Mouse (Mus musculus) heart, embryonic 14.5 days (tissue): ENCODE measurements at regions not wholly inside any gene's neighbourhood (a gene's known extent, or its start where the extent isn't known, plus 50 kb on each side); places are given as distances from the start of the nearest gene placed in this dataset.
"Not testable (repeated sequence)": the region's sequence is repeated elsewhere in the genome, so short reads cannot be mapped to it uniquely, and the experiment has no call there.

Source experiments
- ATAC-seq: fragments of 200-750 bp; cut with Nextera tagmentation; 2 replicates; pipeline ENCODE4 v1.8.0; 2017; ENCODE audit warnings: low read depth, moderate TSS enrichment; ENCODE audit not compliant: insufficient number of reproducible peaks, insufficient read depth, low FRiP score
- H3K27ac ChIP-seq, 2 experiments: fragments of 200-500 bp in 1 of 2; fragments of 300-500 bp in 1 of 2; sonication (generic) in 1 of 2; replicated peaks in 1 of 2; 2 replicates each; pipeline ENCODE4 v1.5.1; 2012 to 2014; ENCODE audit warnings: low read depth in 2 of 2, low read length in 2 of 2, control low read depth in 1 of 2, mild to moderate bottlenecking in 1 of 2, mixed read lengths in 1 of 2; ENCODE audit not compliant: control insufficient read depth in 1 of 2, insufficient read depth in 1 of 2
- H3K27me3 ChIP-seq: fragments of 300-500 bp; sonication (generic); 2 replicates; pipeline ENCODE4 v1.6.1; 2014; ENCODE audit warnings: mild to moderate bottlenecking, low read length, control low read depth; ENCODE audit not compliant: control insufficient read depth, insufficient read depth
- H3K36me3 ChIP-seq: fragments of 300-500 bp; sonication (generic); 2 replicates; pipeline ENCODE4 v1.6.1; 2014; ENCODE audit warnings: mild to moderate bottlenecking, control low read depth, low read length, mixed read lengths; ENCODE audit not compliant: control insufficient read depth, insufficient read depth
- H3K4me1 ChIP-seq, 2 experiments: fragments of 200-500 bp in 1 of 2; fragments of 300-500 bp in 1 of 2; sonication (generic) in 1 of 2; 2 replicates each; pipeline ENCODE4 v1.6.1; 2012 to 2014; ENCODE audit warnings: low read length in 2 of 2, control low read depth in 1 of 2, mixed read lengths in 1 of 2; ENCODE audit not compliant: control insufficient read depth in 2 of 2, insufficient read depth in 2 of 2
- H3K4me2 ChIP-seq: fragments of 300-500 bp; sonication (generic); 2 replicates; pipeline ENCODE4 v1.6.1; 2014; ENCODE audit warnings: mild to moderate bottlenecking, low read length
- H3K4me3 ChIP-seq, 2 experiments: fragments of 200-500 bp in 1 of 2; fragments of 300-500 bp in 1 of 2; sonication (generic) in 1 of 2; 2 replicates each; pipeline ENCODE4 v1.5.1; 2012 to 2014; ENCODE audit warnings: low read length in 2 of 2, mild to moderate bottlenecking in 2 of 2, control low read depth in 1 of 2, low read depth in 1 of 2, moderate library complexity in 1 of 2; ENCODE audit not compliant: control insufficient read depth in 1 of 2, insufficient read depth in 1 of 2
- H3K9ac ChIP-seq: fragments of 300-500 bp; sonication (generic); 2 replicates; pipeline ENCODE4 v1.6.1; 2014; ENCODE audit warnings: mild to moderate bottlenecking, low read length
- H3K9me3 ChIP-seq: fragments of 300-500 bp; sonication (generic); 2 replicates; pipeline ENCODE4 v1.6.1; 2016; ENCODE audit warnings: low read length, control low read depth; ENCODE audit not compliant: control insufficient read depth
- WGBS: fragments of 180-500 bp; shearing (Covaris S2); extraction: QIAGEN DNeasy Blood & Tissue Kit; methylation state at CpG from one replicate; pipeline ENCODE4 v1.1.7; 2014; 5-methylcytosine and 5-hydroxymethylcytosine counted together

- Histone ChIP-seq H3K4me1 (peaks cover 14 to 18% of the 10 kb centered on the region in 2 experiments), H3K4me3 (no peak overlapping the region), H3K9ac (peak overlapping the region; percentile 48; the same call in 1 of the 2 replicates), H3K4me2 (peak overlapping the region; percentile 31), H3K27ac (peak overlapping the region; percentile 44 to 46; a peak in 3 of 4 replicates), H3K27me3 (no peaks in the 10 kb centered on the region), H3K9me3 (no peaks in the 10 kb centered on the region), H3K36me3 (no peaks in the 10 kb centered on the region)
- 21% methylated on average over 6 of the region's 6 CpGs for WGBS
- peak; percentile 73; the same call in 1 of the 2 replicates for ATAC-seq
Measured at GRCm38 (mm10) chr2:166291266-166291665, 135.8 kb upstream of the Sulf2 start.

GRCm38 (mm10) chr2:166290826-166291225, 135.4 kb upstream of the Sulf2 start:
- no peak overlapping the region for H3K4me3 ChIP-seq
- peak overlapping the region; percentile 44 to 46; a peak in 3 of 4 replicates for H3K27ac ChIP-seq

GRCm38 (mm10) chr2:166289198-166289597, 133.7 kb upstream of the Sulf2 start:
- no peak overlapping the region for H3K4me2 ChIP-seq
- no peaks in the 10 kb centered on the region for H3K27me3 ChIP-seq
- no peak overlapping the region for H3K4me3 ChIP-seq
- no peak for ATAC-seq
- 60% methylated on average over 6 of the region's 6 CpGs for WGBS
- no peaks in the 10 kb centered on the region for H3K36me3 ChIP-seq
- no peak overlapping the region for H3K9ac ChIP-seq
- peaks cover 14 to 18% of the 10 kb centered on the region in 2 experiments for H3K4me1 ChIP-seq
- no peak overlapping the region for H3K27ac ChIP-seq
- H3K9me3 ChIP-seq, result no peaks in the 10 kb centered on the region

More at GRCm38 (mm10) chr2:166290826-166291225, 135.4 kb upstream of the Sulf2 start:
- ATAC-seq, result no peak
- 44% methylated on average over 9 of the region's 9 CpGs for WGBS
- Histone ChIP-seq H3K4me1 (peaks cover 14 to 18% of the 10 kb centered on the region in 2 experiments), H3K27me3 (no peaks in the 10 kb centered on the region), H3K9me3 (no peaks in the 10 kb centered on the region), H3K4me2 (no peak overlapping the region), H3K36me3 (no peaks in the 10 kb centered on the region), H3K9ac (no peak overlapping the region)

- H3K9ac ChIP-seq, H3K4me1 ChIP-seq, H3K27me3 ChIP-seq, H3K27ac ChIP-seq, H3K4me2 ChIP-seq, H3K36me3 ChIP-seq, ATAC-seq, H3K9me3 ChIP-seq, H3K4me3 ChIP-seq: not testable (repeated sequence)
- WGBS, result no CpG with 5 or more reads among the region's 5 CpGs
Measured at GRCm38 (mm10) chr2:166281137-166281536, 125.7 kb upstream of the Sulf2 start.

GRCm38 (mm10) chr2:166280651-166281127, 125.2 kb upstream of the Sulf2 start:
- H3K36me3 ChIP-seq, result no peaks in the 10 kb centered on the region
- H3K9me3 ChIP-seq, result peaks cover 4% of the 10 kb centered on the region; the same call in 1 of the 2 replicates
- WGBS, result 73% methylated on average over 5 of the region's 5 CpGs
- H3K27me3 ChIP-seq, result no peaks in the 10 kb centered on the region
- H3K4me1 ChIP-seq, result no peaks in the 10 kb centered on the region
- ATAC-seq, result no peak
- no peak overlapping the region for H3K4me2 ChIP-seq
- no peak overlapping the region for H3K9ac ChIP-seq
- no peak overlapping the region for H3K27ac ChIP-seq
- H3K4me3 ChIP-seq, result no peak overlapping the region

GRCm38 (mm10) chr2:166279676-166280075, 124.2 kb upstream of the Sulf2 start:
- Histone ChIP-seq H3K9ac (no peak overlapping the region), H3K27me3 (no peaks in the 10 kb centered on the region), H3K36me3 (no peaks in the 10 kb centered on the region), H3K4me3 (no peak overlapping the region), H3K9me3 (peaks cover 4% of the 10 kb centered on the region; the same call in 1 of the 2 replicates), H3K4me1 (no peaks in the 10 kb centered on the region), H3K4me2 (no peak overlapping the region), H3K27ac (no peak overlapping the region)
- 88% methylated on average over 15 of the region's 15 CpGs for WGBS
- ATAC-seq, result no peak

GRCm38 (mm10) chr2:166275398-166275797, 119.9 kb upstream of the Sulf2 start:
- no peak overlapping the region for H3K27ac ChIP-seq
- no peak for ATAC-seq

GRCm38 (mm10) chr2:166274016-166274346, 118.5 kb upstream of the Sulf2 start:
- H3K9ac ChIP-seq, result no peak overlapping the region
- H3K4me3 ChIP-seq, result no peak overlapping the region
- no peaks in the 10 kb centered on the region for H3K27me3 ChIP-seq
- H3K9me3 ChIP-seq, result no peaks in the 10 kb centered on the region
- no peak for ATAC-seq
- H3K4me1 ChIP-seq, result peaks cover 6 to 7% of the 10 kb centered on the region in 2 experiments
- 73% methylated on average over 2 of the region's 2 CpGs for WGBS
- H3K36me3 ChIP-seq, result no peaks in the 10 kb centered on the region
- no peak overlapping the region for H3K27ac ChIP-seq
- H3K4me2 ChIP-seq, result peak overlapping the region; percentile 38

More at GRCm38 (mm10) chr2:166275398-166275797, 119.9 kb upstream of the Sulf2 start:
- Histone ChIP-seq H3K9me3 (peaks cover 4% of the 10 kb centered on the region; the same call in 1 of the 2 replicates), H3K4me1 (peaks cover 6 to 7% of the 10 kb centered on the region in 2 experiments), H3K36me3 (no peaks in the 10 kb centered on the region), H3K4me2 (no peak overlapping the region), H3K9ac (no peak overlapping the region), H3K27me3 (no peaks in the 10 kb centered on the region), H3K4me3 (no peak overlapping the region)
- WGBS, result 77% methylated on average over 8 of the region's 8 CpGs
